Comparison of ENCODE assay signal across 23 mouse cellular contexts in genomic region chr6:5449878-5450277, GRCm38 (mm10). TPM values are rescaled to one million over a fixed set of nuclear protein-coding genes. Genes with fewer than 3 reads are reported as not detected.
"Had no signal": no experiment of that assay in that cellular context is flagged by ENCODE, and none has a peak within 500 bp of the region (broad histone marks: within the 10 kb centered on the region; RNA-seq: fewer than 3 reads in every experiment).

No protein-coding gene starts in this region.

- DNase-seq: layer of hippocampus, adult 9-11 months; lung, embryonic 14.5 days; right cerebral cortex, adult 18-20 months; right cerebral cortex, postnatal 14 days; right cerebral cortex, postnatal 4 days; thymus, adult 2 months; thymus, postnatal 14 days; thymus, postnatal 4 days had no signal

- H3K9ac ChIP-seq: hindbrain, embryonic 15.5 days; limb, embryonic 13.5 days; liver, embryonic 15.5 days; lung, embryonic 14.5 days; midbrain, embryonic 12.5 days; midbrain, embryonic 15.5 days; neural tube, embryonic 12.5 days; neural tube, embryonic 15.5 days had no signal

- H3K27me3 ChIP-seq: hindbrain, embryonic 15.5 days; limb, embryonic 13.5 days; liver, embryonic 15.5 days; midbrain, embryonic 12.5 days; midbrain, embryonic 15.5 days; neural tube, embryonic 12.5 days; neural tube, embryonic 15.5 days had no signal

- H3K9me3 ChIP-seq: hindbrain, embryonic 15.5 days; limb, embryonic 10.5 days; limb, embryonic 13.5 days; liver, embryonic 15.5 days; midbrain, embryonic 12.5 days; midbrain, embryonic 15.5 days; neural tube, embryonic 12.5 days; neural tube, embryonic 15.5 days had no signal

- H3K36me3 ChIP-seq: hindbrain, embryonic 15.5 days; limb, embryonic 10.5 days; limb, embryonic 13.5 days; liver, embryonic 15.5 days; midbrain, embryonic 12.5 days; midbrain, embryonic 15.5 days; neural tube, embryonic 12.5 days; neural tube, embryonic 15.5 days had no signal

- ATAC-seq: intestine, postnatal 0 days; lung, postnatal 0 days; midbrain, embryonic 15.5 days had no signal

- H3K27ac ChIP-seq: hindbrain, embryonic 15.5 days; layer of hippocampus, adult 2 months; limb, embryonic 10.5 days; limb, embryonic 13.5 days; liver, embryonic 15.5 days; macrophage; midbrain, embryonic 12.5 days; midbrain, embryonic 15.5 days; neural tube, embryonic 12.5 days; neural tube, embryonic 15.5 days; stomach, postnatal 0 days had no signal

- H3K4me1 ChIP-seq: hindbrain, embryonic 15.5 days; midbrain, embryonic 15.5 days; neural tube, embryonic 12.5 days; neural tube, embryonic 15.5 days had no signal

- H3K4me2 ChIP-seq: hindbrain, embryonic 15.5 days; limb, embryonic 13.5 days; liver, embryonic 11.5 days; liver, embryonic 15.5 days; lung, embryonic 14.5 days; midbrain, embryonic 12.5 days; midbrain, embryonic 15.5 days; neural tube, embryonic 12.5 days; neural tube, embryonic 15.5 days had no signal

- H3K4me3 ChIP-seq: hindbrain, embryonic 15.5 days; layer of hippocampus, adult 2 months; limb, embryonic 10.5 days; limb, embryonic 13.5 days; liver, embryonic 15.5 days; midbrain, embryonic 12.5 days; midbrain, embryonic 15.5 days; neural tube, embryonic 12.5 days; neural tube, embryonic 15.5 days had no signal

RNA-seq across cellular contexts. Expression of gene Pdk4, which starts 46.2 kb away (rescaled TPM):
- total RNA-seq: megakaryocyte, adult 5-6 weeks had no signal
- polyA plus RNA-seq: macrophage had no signal
